Mouse (Mus musculus) G1E (cell line): Measurements from ENCODE around the gene Col4a2. TPM values are rescaled to one million over a fixed set of nuclear protein-coding genes. Genes with fewer than 3 reads are reported as not detected.

Experiments
- ATAC-seq: 2 replicates; pipeline ENCODE4 v1.8.0; 2016; ENCODE audit warnings: mild to moderate bottlenecking; ENCODE audit not compliant: insufficient number of reproducible peaks, poor library complexity, low FRiP score, severe bottlenecking; ENCODE audit errors: extremely low read depth
- DNase-seq: peaks from one replicate; pipeline ENCODE4 v3.0.0; 2012; ENCODE audit warnings: low spot score
- H3K27me3 ChIP-seq: 2 replicates; pipeline ENCODE4 v1.6.1; 2012; ENCODE audit warnings: mild to moderate bottlenecking, low read length, inconsistent platforms; ENCODE audit not compliant: insufficient read depth
- H3K36me3 ChIP-seq: replicated peaks from 2 replicates; pipeline ENCODE3; 2012; ENCODE audit warnings: mild to moderate bottlenecking, inconsistent platforms
- H3K4me1 ChIP-seq: 2 replicates; pipeline ENCODE4 v1.6.1; 2012; ENCODE audit warnings: low read depth, low read length, inconsistent platforms, mixed read lengths; ENCODE audit not compliant: insufficient read depth
- H3K4me3 ChIP-seq: 2 replicates; pipeline ENCODE4 v1.5.1; 2012; ENCODE audit warnings: low read depth, mild to moderate bottlenecking, inconsistent platforms, low read length, moderate library complexity, mixed read lengths
- H3K9me3 ChIP-seq: replicated peaks from 2 replicates; pipeline ENCODE4 v1.6.1; 2012; ENCODE audit warnings: inconsistent platforms
- CTCF ChIP-seq: IDR thresholded peaks from 2 replicates; pipeline ENCODE4 v1.5.1; 2012; ENCODE audit warnings: low read depth, low read length, inconsistent platforms, mixed read lengths
- GATA1 ChIP-seq: IDR thresholded peaks from 2 replicates; pipeline ENCODE4 v1.6.1; 2012; ENCODE audit warnings: borderline replicate concordance, low read length, inconsistent platforms, mixed read lengths
- GATA2 ChIP-seq: IDR thresholded peaks from 2 replicates; pipeline ENCODE4 v1.6.1; 2012; ENCODE audit warnings: low read depth, low read length, inconsistent platforms, borderline replicate concordance
- POLR2AphosphoS5 ChIP-seq: IDR thresholded peaks from 2 replicates; pipeline ENCODE4 v1.6.1; 2012; ENCODE audit warnings: low read depth, low read length, inconsistent platforms; ENCODE audit not compliant: insufficient replicate concordance
- TAL1 ChIP-seq: conservative IDR thresholded peaks from 2 replicates; pipeline ENCODE4 v1.6.1; 2012; ENCODE audit warnings: low read depth, low read length, inconsistent platforms, mixed read lengths
- polyA plus RNA-seq: library from polyadenylated mRNA; stranded (reverse); fragments of >175 nt; gene quantifications from 2 replicates; pipeline ENCODE4 v1.2.3, GENCODE M21; 2012
- total RNA-seq, 2 experiments: library from RNA; stranded (forward) in 1 of 2; stranded (reverse) in 1 of 2; fragments of 200-1000 nt in 1 of 2; fragments of >200 nt in 1 of 2; fragmentation: Nextera tagmentation in 1 of 2; gene quantifications; 2 replicates each; pipeline ENCODE4 v1.2.3; 2014 to 2017

The Col4a2 gene
- total and polyA plus RNA-seq, 3 experiments: 0.05 TPM; not detected in 2

GRCm38 (mm10) chr8:11298531-11299316 lies 13.9 kb upstream of the Col4a2 start:
- Histone ChIP-seq H3K4me3 (no peak overlapping the region), H3K4me1 (no peaks in the 10 kb centered on the region), H3K36me3 (no peaks in the 10 kb centered on the region), H3K27me3 (no peaks in the 10 kb centered on the region), H3K9me3 (no peaks in the 10 kb centered on the region)
- DNase-seq (no peak), ATAC-seq (no peak)
- no peak for TF ChIP-seq GATA1
- TF ChIP-seq GATA2: no peak
- no peak for TF ChIP-seq TAL1
- TF ChIP-seq CTCF: no peak
- TF ChIP-seq POLR2AphosphoS5: no peak

GRCm38 (mm10) chr8:11299317-11299602 lies 13.3 kb upstream of the Col4a2 start:
- Histone ChIP-seq H3K4me3 (no peak overlapping the region), H3K27me3 (no peaks in the 10 kb centered on the region), H3K4me1 (no peaks in the 10 kb centered on the region), H3K36me3 (no peaks in the 10 kb centered on the region), H3K9me3 (no peaks in the 10 kb centered on the region)
- no peak for DNase-seq
- TF ChIP-seq GATA2 (no peak), POLR2AphosphoS5 (no peak), CTCF (no peak), GATA1 (no peak)
- ATAC-seq: no peak

GRCm38 (mm10) chr8:11300436-11300835 lies 12.2 kb upstream of the Col4a2 start:
- Histone ChIP-seq H3K36me3 (no peaks in the 10 kb centered on the region), H3K27me3 (no peaks in the 10 kb centered on the region), H3K4me1 (no peaks in the 10 kb centered on the region), H3K9me3 (no peaks in the 10 kb centered on the region), H3K4me3 (no peak overlapping the region)
- no peak for ATAC-seq
- TF ChIP-seq GATA1 (no peak), CTCF (no peak), POLR2AphosphoS5 (no peak), TAL1 (no peak), GATA2 (no peak)
- DNase-seq: no peak

- no peak overlapping the region for H3K4me3 ChIP-seq
- H3K9me3 ChIP-seq: no peaks in the 10 kb centered on the region
- no peak for ATAC-seq
- no peaks in the 10 kb centered on the region for H3K27me3 ChIP-seq
- no peaks in the 10 kb centered on the region for H3K36me3 ChIP-seq
- H3K4me1 ChIP-seq: no peaks in the 10 kb centered on the region
- no peak for DNase-seq
- TF ChIP-seq CTCF: no peak
- no peak for TF ChIP-seq POLR2AphosphoS5
- TF ChIP-seq TAL1: no peak
- TF ChIP-seq GATA2: no peak
- TF ChIP-seq GATA1: no peak
Measured at GRCm38 (mm10) chr8:11304027-11304601, 8.5 kb upstream of the Col4a2 start.

- no peak for TF ChIP-seq GATA1
- TF ChIP-seq POLR2AphosphoS5: no peak
- TF ChIP-seq GATA2: no peak
- no peak for TF ChIP-seq TAL1
- no peak for TF ChIP-seq CTCF
- H3K4me1 ChIP-seq: no peaks in the 10 kb centered on the region
- no peak overlapping the region for H3K4me3 ChIP-seq
- no peaks in the 10 kb centered on the region for H3K36me3 ChIP-seq
- H3K27me3 ChIP-seq: no peaks in the 10 kb centered on the region
- H3K9me3 ChIP-seq: no peaks in the 10 kb centered on the region
- no peak for DNase-seq
- ATAC-seq: no peak
Measured at GRCm38 (mm10) chr8:11305539-11305938, 7.1 kb upstream of the Col4a2 start.

- ATAC-seq: no peak
- H3K36me3 ChIP-seq: no peaks in the 10 kb centered on the region
- no peaks in the 10 kb centered on the region for H3K9me3 ChIP-seq
- TF ChIP-seq CTCF: no peak
- no peak for TF ChIP-seq TAL1
- TF ChIP-seq GATA2: no peak
- no peak for TF ChIP-seq POLR2AphosphoS5
- no peak for TF ChIP-seq GATA1
- no peaks in the 10 kb centered on the region for H3K4me1 ChIP-seq
- DNase-seq: no peak
- no peak overlapping the region for H3K4me3 ChIP-seq
- H3K27me3 ChIP-seq: peaks cover 3% of the 10 kb centered on the region; the same call in 1 of the 2 replicates
Measured at GRCm38 (mm10) chr8:11307451-11307850, 5.2 kb upstream of the Col4a2 start.
